In genomic region chrX:36329849-36330411, GRCm38 (mm10) we compare ENCODE assay signal across 7 mouse cellular contexts. TPM values are rescaled to one million over a fixed set of nuclear protein-coding genes. Genes with fewer than 3 reads are reported as not detected.
DNase-seq lines count a peak whose midpoint lies in the region; ATAC-seq and TF ChIP-seq lines count a peak whose summit lies in the region.

No protein-coding gene starts in this region.

- peaks cover 2% of the 10 kb centered on the region; the same call in 1 of the 2 replicates for H3K27me3 ChIP-seq in intestine, postnatal 0 days (replicated peaks; ENCODE audit: control insufficient read depth, insufficient read depth, low read length)
- peaks cover 3% of the 10 kb centered on the region; the same call in 1 of the 2 replicates for H3K27me3 ChIP-seq in midbrain, embryonic 15.5 days (replicated peaks)
- H3K27me3 ChIP-seq in stomach, embryonic 16.5 days (ENCODE audit: control insufficient read depth, insufficient read depth, low read length): peaks cover 13% of the 10 kb centered on the region

- no peaks in the 10 kb centered on the region for H3K4me1 ChIP-seq in intestine, postnatal 0 days (replicated peaks; ENCODE audit: control insufficient read depth, insufficient read depth, low read length)
- H3K4me1 ChIP-seq in midbrain, embryonic 15.5 days: peaks cover 6% of the 10 kb centered on the region; the same call in 1 of the 2 replicates
- H3K4me1 ChIP-seq in stomach, embryonic 16.5 days (ENCODE audit: control insufficient read depth, insufficient read depth, low read length): no peaks in the 10 kb centered on the region

- H3K9me3 ChIP-seq in intestine, postnatal 0 days (ENCODE audit: control insufficient read depth): no peaks in the 10 kb centered on the region
- H3K9me3 ChIP-seq in midbrain, embryonic 15.5 days: no peaks in the 10 kb centered on the region
- no peaks in the 10 kb centered on the region; the same call in 1 of the 2 replicates for H3K9me3 ChIP-seq in stomach, embryonic 16.5 days (replicated peaks; ENCODE audit: control insufficient read depth, low read length)

- WGBS in intestine, postnatal 0 days: 19% methylated on average over 30 of the region's 44 CpGs
- 22% methylated on average over 32 of the region's 44 CpGs for WGBS in midbrain, embryonic 15.5 days
- 13% methylated on average over 23 of the region's 44 CpGs for WGBS in stomach, embryonic 16.5 days

- no peaks in the 10 kb centered on the region for H3K36me3 ChIP-seq in intestine, postnatal 0 days (ENCODE audit: control insufficient read depth, insufficient read depth)
- no peaks in the 10 kb centered on the region for H3K36me3 ChIP-seq in midbrain, embryonic 15.5 days (replicated peaks)
- no peaks in the 10 kb centered on the region for H3K36me3 ChIP-seq in stomach, embryonic 16.5 days (ENCODE audit: control insufficient read depth, insufficient read depth, low read length)

- peak overlapping the region; percentile 17; the same call in 1 of the 2 replicates for H3K9ac ChIP-seq in intestine, postnatal 0 days (ENCODE audit: low read depth, low read length)
- no peak overlapping the region for H3K9ac ChIP-seq in midbrain, embryonic 15.5 days
- 0 out of 2 replicates have a peak overlapping the region, but pooled peaks have one; percentile 52 for H3K9ac ChIP-seq in stomach, embryonic 16.5 days (ENCODE audit: low read length)

- DNase-seq in adrenal gland, adult 8-10 months: peak; percentile 37
- DNase-seq in cerebellum, postnatal 36 days: peak; percentile 54 to 70
- DNase-seq in heart, adult 18-20 months: peak; percentile 73 to 78
- DNase-seq in liver: peak; percentile 46

- peak; percentile 75 for ATAC-seq in intestine, postnatal 0 days
- peak; percentile 29; the same call in 1 of the 2 replicates for ATAC-seq in midbrain, embryonic 15.5 days (replicated peaks)
- peak; percentile 74 for ATAC-seq in stomach, embryonic 16.5 days (ENCODE audit: insufficient read depth, low FRiP score)

- TF ChIP-seq CTCF in intestine, postnatal 0 days (IDR thresholded peaks at IDR 0.05; ENCODE audit: low read depth): no peak

- no peak overlapping the region for H3K27ac ChIP-seq in intestine, postnatal 0 days (ENCODE audit: low read depth, low read length)
- no peak overlapping the region for H3K27ac ChIP-seq in midbrain, embryonic 15.5 days
- H3K27ac ChIP-seq in stomach, embryonic 16.5 days (ENCODE audit: low read length): no peak overlapping the region

- peak overlapping the region; percentile 78 for H3K4me2 ChIP-seq in intestine, postnatal 0 days (replicated peaks; ENCODE audit: low read depth)
- peak overlapping the region; percentile 94 for H3K4me2 ChIP-seq in midbrain, embryonic 15.5 days
- peak overlapping the region; percentile 77 for H3K4me2 ChIP-seq in stomach, embryonic 16.5 days (ENCODE audit: low read depth, low read length)

- peak overlapping the region; percentile 50 for H3K4me3 ChIP-seq in intestine, postnatal 0 days (ENCODE audit: low read depth, low read length)
- H3K4me3 ChIP-seq in midbrain, embryonic 15.5 days: peak overlapping the region; percentile 47
- peak overlapping the region; percentile 47 for H3K4me3 ChIP-seq in stomach, embryonic 16.5 days (replicated peaks; ENCODE audit: low read length)

RNA-seq across cellular contexts. Expression of gene Lonrf3, which starts 1.8 kb away (rescaled TPM):
- 1 to 10 TPM; 3.7 to 4.9 (median 4.0) TPM for total RNA-seq in adrenal gland, adult 8-10 months (2022)
- total RNA-seq in heart, adult 18-20 months (2021): 1 to 10 TPM; 1.1 to 1.2 TPM
- polyA plus RNA-seq in intestine, postnatal 0 days (2015; fragmentation: Nextera tagmentation; extraction: Ambion mirVana): 0.50 and 0.64 TPM in 2 replicates
- 0.44 and 0.46 TPM in 2 replicates for polyA plus RNA-seq in midbrain, embryonic 15.5 days (2015; fragmentation: Nextera tagmentation; extraction: Ambion mirVana)
- 0.22 and 0.58 TPM in 2 replicates for polyA plus RNA-seq in stomach, embryonic 16.5 days (2015; fragmentation: Nextera tagmentation; extraction: Ambion mirVana)
